Mouse (Mus musculus): ENCODE data around the gene Nwd2. TPM values are rescaled to one million over a fixed set of nuclear protein-coding genes. Genes with fewer than 3 reads are reported as not detected.

The Nwd2 gene
- polyA plus RNA-seq, 1 experiment, result not detected

DNA sequence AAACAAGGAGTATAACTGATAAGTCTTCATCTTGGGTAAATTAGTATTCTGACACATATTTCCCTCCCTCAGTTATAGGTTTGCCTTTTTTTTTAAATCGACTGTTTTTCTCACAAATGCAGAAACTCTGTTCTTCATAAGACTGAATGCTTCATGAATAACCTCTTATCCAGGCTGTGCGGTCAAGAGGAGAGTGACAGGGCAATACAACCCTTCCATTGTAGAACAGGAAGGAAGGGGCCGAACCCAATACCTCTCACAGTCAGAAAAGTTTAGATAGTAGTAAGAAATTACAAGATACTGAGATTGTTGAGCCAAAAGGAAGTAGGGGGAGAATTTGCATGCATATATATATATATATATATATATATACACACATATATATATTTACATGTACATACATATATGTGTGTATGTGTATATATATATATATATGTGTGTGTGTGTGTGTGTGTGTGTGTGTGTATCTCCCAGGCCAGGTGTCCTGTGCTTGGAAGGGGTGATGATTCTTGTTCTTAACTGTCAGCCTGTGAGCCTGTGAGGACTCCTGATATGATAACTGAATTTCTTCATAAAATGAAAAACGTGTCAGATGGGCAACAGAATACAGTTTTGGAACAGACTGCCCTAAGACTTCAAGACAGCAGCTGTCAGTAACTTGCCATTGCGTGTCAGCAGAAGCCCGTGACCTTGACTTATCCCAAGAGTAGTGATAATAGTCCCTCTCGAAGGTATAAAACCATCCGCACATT is 175.9 kb downstream of the Nwd2 start:
- Histone ChIP-seq H3K4me3 (ENCODE audit: insufficient read depth, low read length) (no peak overlapping the region), H3K27ac (ENCODE audit: insufficient read depth, low read length) (no peak overlapping the region), H3K4me1 (ENCODE audit: control insufficient read depth, insufficient read depth, low read length) (no peaks in the 10 kb centered on the region)
- TF ChIP-seq CTCF (IDR thresholded peaks at IDR 0.05; ENCODE audit: borderline replicate concordance, insufficient read depth, low read length) (no peak), POLR2A (IDR thresholded peaks at IDR 0.05; ENCODE audit: low read depth, low read length) (no peak)

DNA sequence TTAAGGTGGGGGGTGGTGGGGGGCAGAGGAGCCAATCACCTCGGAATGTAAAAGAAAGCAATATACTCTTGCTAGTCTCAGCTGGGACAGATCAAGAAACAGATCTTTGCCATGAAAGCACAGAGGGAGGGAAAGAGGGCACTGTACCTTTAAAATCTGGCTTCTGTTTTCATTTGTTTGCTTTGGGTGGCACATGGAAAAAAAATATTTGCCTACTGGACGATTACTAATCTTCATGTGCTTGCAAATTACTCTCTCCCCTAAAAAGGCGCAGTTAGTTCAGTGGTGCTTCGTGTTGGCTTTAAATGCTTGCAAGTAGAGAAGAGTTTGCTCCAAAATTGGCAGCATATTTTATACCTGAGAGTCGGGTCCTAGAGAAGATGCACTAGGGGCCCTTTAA is 177.0 kb downstream of the Nwd2 start:
- TF ChIP-seq CTCF (IDR thresholded peaks at IDR 0.05; ENCODE audit: borderline replicate concordance, insufficient read depth, low read length) (no peak), POLR2A (IDR thresholded peaks at IDR 0.05; ENCODE audit: low read depth, low read length) (no peak)
- Histone ChIP-seq H3K4me1 (ENCODE audit: control insufficient read depth, insufficient read depth, low read length) (no peaks in the 10 kb centered on the region), H3K4me3 (ENCODE audit: insufficient read depth, low read length) (no peak overlapping the region), H3K27ac (ENCODE audit: insufficient read depth, low read length) (no peak overlapping the region)

DNA sequence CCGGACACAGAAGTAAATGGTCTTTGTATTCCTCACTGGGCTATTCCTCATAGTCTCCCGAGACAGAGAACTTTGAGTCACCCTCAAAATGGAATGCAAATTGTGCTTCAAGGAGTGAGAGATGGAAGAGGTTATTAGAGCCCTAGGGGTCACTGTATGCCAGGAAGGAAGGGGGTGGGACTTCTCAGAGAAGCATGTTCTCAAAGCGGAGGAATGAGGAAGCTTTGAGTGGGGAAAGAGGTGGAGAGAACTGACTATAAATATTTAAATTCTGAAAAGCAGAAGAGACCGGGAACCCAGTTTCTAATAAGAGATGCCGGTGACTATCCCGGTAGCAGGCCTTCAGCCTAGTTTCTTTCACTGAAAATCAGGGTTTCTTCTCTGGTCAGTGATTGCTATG is 178.1 kb downstream of the Nwd2 start:
- Histone ChIP-seq H3K4me3 (ENCODE audit: insufficient read depth, low read length) (no peak overlapping the region), H3K4me1 (ENCODE audit: control insufficient read depth, insufficient read depth, low read length) (no peaks in the 10 kb centered on the region), H3K27ac (ENCODE audit: insufficient read depth, low read length) (no peak overlapping the region)
- TF ChIP-seq POLR2A (IDR thresholded peaks at IDR 0.05; ENCODE audit: low read depth, low read length), result no peak
- TF ChIP-seq CTCF (IDR thresholded peaks at IDR 0.05; ENCODE audit: borderline replicate concordance, insufficient read depth, low read length), result no peak

DNA sequence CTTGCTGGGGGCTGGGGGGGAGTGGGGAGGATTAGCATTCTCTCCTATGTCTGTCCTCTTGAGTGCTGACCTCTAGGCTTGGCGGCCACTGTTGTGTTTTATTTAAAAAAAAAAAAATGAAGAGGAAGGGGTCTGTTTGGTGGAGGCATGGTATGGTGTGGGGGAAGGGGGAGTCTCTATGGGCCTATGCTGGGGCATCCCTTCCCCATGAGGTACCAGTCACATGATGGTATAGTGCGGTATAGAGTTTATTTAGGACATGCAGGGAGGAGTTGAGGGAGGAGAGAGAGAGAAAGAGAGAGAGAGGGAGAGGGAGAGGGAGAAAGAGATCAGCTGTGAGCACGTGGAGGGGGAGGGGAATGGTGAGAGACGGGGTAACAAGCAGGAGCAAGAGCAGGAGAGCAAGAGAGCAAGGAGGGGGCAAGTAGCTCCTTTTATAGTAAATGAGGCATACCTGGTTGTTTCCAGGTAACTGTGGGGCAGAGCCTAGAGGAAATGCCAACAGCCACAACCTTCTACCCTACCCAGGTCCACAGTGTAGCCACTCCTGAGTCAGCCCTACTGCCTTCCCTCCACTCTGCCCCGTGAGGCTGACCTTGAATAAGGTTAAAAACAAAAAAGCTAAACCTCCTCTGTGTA is 178.6 kb downstream of the Nwd2 start:
- TF ChIP-seq POLR2A (IDR thresholded peaks at IDR 0.05; ENCODE audit: low read depth, low read length) (no peak), CTCF (IDR thresholded peaks at IDR 0.05; ENCODE audit: borderline replicate concordance, insufficient read depth, low read length) (no peak)
- Histone ChIP-seq H3K4me3 (ENCODE audit: insufficient read depth, low read length) (no peak overlapping the region), H3K27ac (ENCODE audit: insufficient read depth, low read length) (no peak overlapping the region), H3K4me1 (ENCODE audit: control insufficient read depth, insufficient read depth, low read length) (no peaks in the 10 kb centered on the region)

DNA sequence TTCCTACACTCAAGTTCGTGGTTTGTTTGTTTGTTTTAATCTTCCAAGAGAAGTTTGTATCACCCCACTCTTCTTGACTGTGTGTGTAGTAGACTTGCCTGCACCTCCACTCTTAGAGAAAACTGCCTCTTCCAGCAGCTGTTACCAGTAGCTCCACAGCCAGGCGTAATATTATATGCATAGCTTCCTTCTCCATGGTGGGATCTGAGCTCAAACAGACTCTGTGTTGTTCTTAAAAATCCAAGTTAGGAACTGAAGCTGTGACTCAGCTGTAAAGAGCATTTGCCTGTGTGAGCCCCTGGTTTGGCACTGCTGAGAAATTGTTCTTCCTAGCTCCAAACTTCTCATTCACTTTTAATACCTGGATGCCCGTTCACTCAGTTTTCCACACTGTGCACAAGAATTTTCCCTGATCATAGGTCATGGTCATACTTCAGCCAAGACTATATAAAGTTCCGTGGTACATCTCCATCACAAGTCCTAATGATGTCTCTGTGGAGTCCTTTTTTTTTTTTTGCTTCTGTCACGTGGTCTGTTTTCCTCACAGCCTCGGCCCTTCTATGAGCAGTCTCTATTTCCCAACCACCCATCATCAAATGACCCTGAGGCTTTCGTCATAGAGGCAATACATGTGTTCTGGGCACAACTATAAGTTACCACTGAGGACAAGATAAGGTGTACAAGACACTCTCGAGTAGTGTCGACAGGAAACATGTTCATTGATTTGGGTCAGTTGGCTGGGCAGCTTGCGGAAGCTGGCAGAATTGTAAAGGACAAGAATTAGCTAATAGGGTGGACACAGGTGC is 179.7 kb downstream of the Nwd2 start:
- TF ChIP-seq CTCF (IDR thresholded peaks at IDR 0.05; ENCODE audit: borderline replicate concordance, insufficient read depth, low read length), result no peak
- H3K27ac ChIP-seq (ENCODE audit: insufficient read depth, low read length), result no peak overlapping the region
- H3K4me3 ChIP-seq (ENCODE audit: insufficient read depth, low read length), result no peak overlapping the region
- H3K4me1 ChIP-seq (ENCODE audit: control insufficient read depth, insufficient read depth, low read length), result no peaks in the 10 kb centered on the region

DNA sequence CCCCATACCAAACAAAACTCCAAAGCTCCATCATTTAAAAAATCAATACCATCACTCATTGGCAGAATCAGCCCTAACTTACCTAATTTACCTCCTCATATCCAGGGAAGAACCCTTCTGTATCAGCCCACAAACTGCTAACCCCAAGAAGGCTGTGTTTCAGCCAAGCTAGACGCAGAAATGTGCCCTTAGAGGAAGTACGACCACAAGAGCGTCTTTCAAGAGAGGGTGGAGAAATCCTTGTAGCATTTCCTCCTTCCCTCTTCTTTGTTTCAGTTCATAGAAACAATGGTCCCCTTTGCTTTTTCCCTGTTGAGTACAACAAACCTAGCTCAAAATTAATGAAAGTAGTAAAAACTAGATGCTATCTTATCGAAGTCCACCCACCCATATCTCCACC is 182.2 kb downstream of the Nwd2 start:
- Histone ChIP-seq H3K27ac (ENCODE audit: insufficient read depth, low read length) (no peak overlapping the region), H3K4me3 (ENCODE audit: insufficient read depth, low read length) (no peak overlapping the region), H3K4me1 (ENCODE audit: control insufficient read depth, insufficient read depth, low read length) (no peaks in the 10 kb centered on the region)
- no peak for TF ChIP-seq POLR2A (IDR thresholded peaks at IDR 0.05; ENCODE audit: low read depth, low read length)
- TF ChIP-seq CTCF (IDR thresholded peaks at IDR 0.05; ENCODE audit: borderline replicate concordance, insufficient read depth, low read length), result no peak

DNA sequence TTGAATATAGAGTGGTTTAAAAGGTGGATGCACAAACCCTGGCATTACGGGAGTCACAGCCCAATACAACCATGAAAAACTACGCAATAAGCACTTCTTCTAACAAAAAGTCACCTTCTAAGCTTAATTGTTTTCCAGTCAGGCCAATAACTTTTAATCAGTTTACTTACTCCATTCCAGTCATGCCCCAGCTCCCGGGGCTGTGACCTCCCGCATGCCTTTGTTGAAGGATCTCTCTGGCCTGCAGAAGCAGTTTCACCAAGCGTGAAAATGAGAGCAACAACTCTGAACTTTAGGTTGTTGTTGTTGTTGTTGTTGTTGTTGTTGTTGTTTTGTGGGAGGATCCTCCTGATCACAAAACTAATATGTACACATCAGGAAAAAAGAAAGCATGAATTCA is 185.1 kb downstream of the Nwd2 start:
- Histone ChIP-seq H3K27ac (ENCODE audit: insufficient read depth, low read length) (no peak overlapping the region), H3K4me1 (ENCODE audit: control insufficient read depth, insufficient read depth, low read length) (no peaks in the 10 kb centered on the region), H3K4me3 (ENCODE audit: insufficient read depth, low read length) (no peak overlapping the region)
- no peak for TF ChIP-seq CTCF (IDR thresholded peaks at IDR 0.05; ENCODE audit: borderline replicate concordance, insufficient read depth, low read length)
- no peak for TF ChIP-seq POLR2A (IDR thresholded peaks at IDR 0.05; ENCODE audit: low read depth, low read length)

DNA sequence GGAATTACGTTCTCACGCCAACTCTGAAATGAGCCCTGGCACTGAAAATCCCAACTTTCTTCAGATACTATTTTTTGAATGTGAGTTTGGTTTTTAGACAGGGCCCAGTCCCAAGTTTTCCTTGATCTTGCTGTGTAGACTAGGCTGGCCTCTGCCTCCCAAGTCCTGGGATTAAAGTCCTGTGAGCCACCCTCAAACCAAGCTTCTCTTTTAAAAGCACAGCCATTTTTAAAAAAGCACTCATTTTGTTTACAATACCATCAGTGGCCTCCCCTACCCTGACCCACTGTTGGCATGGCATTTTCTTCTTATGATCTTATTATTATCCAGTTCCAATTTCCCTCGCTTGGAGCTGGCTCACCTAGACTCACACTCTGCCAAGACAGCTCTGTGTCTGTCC is 185.5 kb downstream of the Nwd2 start:
- Histone ChIP-seq H3K4me3 (ENCODE audit: insufficient read depth, low read length) (no peak overlapping the region), H3K27ac (ENCODE audit: insufficient read depth, low read length) (no peak overlapping the region)
- TF ChIP-seq CTCF (IDR thresholded peaks at IDR 0.05; ENCODE audit: borderline replicate concordance, insufficient read depth, low read length) (no peak), POLR2A (IDR thresholded peaks at IDR 0.05; ENCODE audit: low read depth, low read length) (no peak)

DNA sequence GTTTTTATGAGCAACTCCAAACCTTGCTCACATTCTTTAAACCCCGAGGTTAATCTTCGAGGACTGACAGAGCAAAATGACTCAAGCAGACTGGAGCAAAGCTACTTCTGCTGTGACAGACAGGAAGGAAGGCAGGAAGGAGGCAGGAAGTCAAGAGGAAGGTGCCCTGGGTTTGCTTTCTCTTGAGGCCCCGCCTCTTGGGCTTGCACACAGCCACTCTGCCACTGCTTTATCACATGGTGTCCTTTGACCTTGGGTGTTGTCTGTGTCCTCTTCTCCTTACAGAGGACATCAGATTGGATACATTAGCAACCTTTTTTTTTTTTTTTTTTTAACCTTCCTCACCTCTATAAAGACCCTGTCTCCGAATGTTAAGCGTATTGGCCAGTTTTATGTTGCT is 188.2 kb downstream of the Nwd2 start:
- Histone ChIP-seq H3K27ac (ENCODE audit: insufficient read depth, low read length) (no peak overlapping the region), H3K4me3 (ENCODE audit: insufficient read depth, low read length) (no peak overlapping the region), H3K4me1 (ENCODE audit: control insufficient read depth, insufficient read depth, low read length) (no peaks in the 10 kb centered on the region)
- TF ChIP-seq CTCF (IDR thresholded peaks at IDR 0.05; ENCODE audit: borderline replicate concordance, insufficient read depth, low read length) (no peak), POLR2A (IDR thresholded peaks at IDR 0.05; ENCODE audit: low read depth, low read length) (no peak)

More for the DNA sequence above, 185.5 kb downstream of the Nwd2 start:
- no peaks in the 10 kb centered on the region for H3K4me1 ChIP-seq (ENCODE audit: control insufficient read depth, insufficient read depth, low read length)

DNA sequence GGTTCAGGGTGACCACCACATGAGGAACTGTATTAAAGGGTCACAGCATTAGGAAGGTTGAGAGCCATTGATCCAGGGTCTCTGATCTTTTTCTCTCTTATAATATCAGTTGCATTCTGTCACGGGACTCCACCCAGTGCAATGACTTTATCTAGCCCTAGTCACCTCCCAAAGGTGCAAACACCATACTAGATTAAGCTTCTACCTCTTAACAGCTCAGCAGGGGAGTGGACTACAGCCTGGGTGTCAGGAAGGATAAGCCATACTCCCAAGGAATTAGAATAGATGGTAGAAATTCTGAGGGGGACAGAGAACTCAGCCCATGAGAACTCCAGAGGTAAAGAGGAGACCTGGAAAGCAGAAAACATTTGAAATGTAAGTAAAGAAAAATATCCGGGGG is 188.9 kb downstream of the Nwd2 start:
- TF ChIP-seq POLR2A (IDR thresholded peaks at IDR 0.05; ENCODE audit: low read depth, low read length) (no peak), CTCF (IDR thresholded peaks at IDR 0.05; ENCODE audit: borderline replicate concordance, insufficient read depth, low read length) (no peak)
- no peak overlapping the region for H3K27ac ChIP-seq (ENCODE audit: insufficient read depth, low read length)
- no peaks in the 10 kb centered on the region for H3K4me1 ChIP-seq (ENCODE audit: control insufficient read depth, insufficient read depth, low read length)
- no peak overlapping the region for H3K4me3 ChIP-seq (ENCODE audit: insufficient read depth, low read length)
